Mouse (Mus musculus) small intestine, adult 2 months (tissue): ENCODE measurements around the gene Myt1l.

Experiments used
- CTCF ChIP-seq: fragments of 200-500 bp; IDR thresholded peaks from 2 replicates; pipeline ENCODE4 v1.5.1; 2012; ENCODE audit warnings: low read depth, mild to moderate bottlenecking, control low read depth, inconsistent platforms, low read length, moderate library complexity, mixed read lengths; ENCODE audit not compliant: insufficient replicate concordance, insufficient read length; ENCODE audit errors: extremely low read depth
- POLR2A ChIP-seq: fragments of 200-500 bp; IDR thresholded peaks from 2 replicates; pipeline ENCODE4 v1.6.1; 2012; ENCODE audit warnings: low read depth, mild to moderate bottlenecking, control low read depth, inconsistent platforms, low read length, moderate library complexity

GRCm38 (mm10) chr12:29882871-29883617, 354.9 kb downstream of the Myt1l start:
- TF ChIP-seq POLR2A: no peak
- TF ChIP-seq CTCF: peak; percentile 63; the same call in 1 of the 2 replicates
